Mouse (Mus musculus): ENCODE data around the gene Tex29. TPM values are rescaled to one million over a fixed set of nuclear protein-coding genes. Genes with fewer than 3 reads are reported as not detected.
A peak's percentile ranks its signal among the peaks of the same experiment; 100 is the strongest.

The Tex29 gene
- total RNA-seq (2015) (not detected in 2 replicates), total RNA-seq (2017) (not detected in 2 replicates)

DNA sequence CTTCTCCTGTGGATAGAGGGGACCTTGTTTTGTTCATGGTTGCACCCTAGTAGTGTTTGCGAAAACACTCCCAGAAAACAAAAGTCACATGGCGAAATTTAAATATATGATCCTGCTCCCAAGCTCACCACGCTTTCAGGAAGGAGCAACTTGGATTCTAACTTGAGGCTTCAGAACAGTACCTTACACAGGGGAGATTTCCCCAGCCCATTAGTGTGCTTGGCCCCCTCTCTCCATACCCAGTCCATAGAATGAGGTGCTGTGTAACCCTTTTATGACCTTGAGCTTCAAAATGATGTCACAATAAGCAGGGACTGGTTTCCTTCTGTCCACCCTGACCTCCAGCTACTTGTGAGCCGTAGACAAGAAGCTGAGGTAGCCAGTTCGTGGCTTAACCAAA lies at the start of gene Tex29:
Gene Tex29 (plus strand): TSS at position 301 of the 400 bp plus-strand sequence.
- no peak for ATAC-seq (ENCODE audit: poor library complexity, severe bottlenecking)

DNA sequence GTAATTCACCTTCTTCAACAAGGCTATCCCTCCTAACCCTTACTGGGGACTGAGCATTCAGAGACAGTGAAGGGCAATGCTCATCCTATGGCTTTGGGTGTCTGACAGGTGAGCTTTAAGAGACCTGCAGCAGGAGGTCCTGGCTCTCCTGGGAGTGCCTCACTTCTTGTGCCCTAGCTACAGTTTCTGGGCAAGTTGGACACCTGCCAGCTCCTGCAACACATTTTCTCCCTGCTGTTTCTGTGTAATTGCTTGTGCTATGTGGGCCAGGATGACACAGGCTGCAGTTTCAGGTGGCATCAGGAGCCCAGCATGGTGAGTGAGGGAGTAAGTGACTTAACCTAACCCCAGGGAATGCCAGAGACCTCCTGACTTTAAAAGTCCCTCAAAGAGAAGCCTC lies 45.3 kb upstream of the Tex29 start:
- no peak for ATAC-seq (ENCODE audit: poor library complexity, severe bottlenecking)

GRCm38 (mm10) chr8:11797128-11797527 lies 43.1 kb upstream of the Tex29 start:
- no peak for ATAC-seq (ENCODE audit: poor library complexity, severe bottlenecking)

DNA sequence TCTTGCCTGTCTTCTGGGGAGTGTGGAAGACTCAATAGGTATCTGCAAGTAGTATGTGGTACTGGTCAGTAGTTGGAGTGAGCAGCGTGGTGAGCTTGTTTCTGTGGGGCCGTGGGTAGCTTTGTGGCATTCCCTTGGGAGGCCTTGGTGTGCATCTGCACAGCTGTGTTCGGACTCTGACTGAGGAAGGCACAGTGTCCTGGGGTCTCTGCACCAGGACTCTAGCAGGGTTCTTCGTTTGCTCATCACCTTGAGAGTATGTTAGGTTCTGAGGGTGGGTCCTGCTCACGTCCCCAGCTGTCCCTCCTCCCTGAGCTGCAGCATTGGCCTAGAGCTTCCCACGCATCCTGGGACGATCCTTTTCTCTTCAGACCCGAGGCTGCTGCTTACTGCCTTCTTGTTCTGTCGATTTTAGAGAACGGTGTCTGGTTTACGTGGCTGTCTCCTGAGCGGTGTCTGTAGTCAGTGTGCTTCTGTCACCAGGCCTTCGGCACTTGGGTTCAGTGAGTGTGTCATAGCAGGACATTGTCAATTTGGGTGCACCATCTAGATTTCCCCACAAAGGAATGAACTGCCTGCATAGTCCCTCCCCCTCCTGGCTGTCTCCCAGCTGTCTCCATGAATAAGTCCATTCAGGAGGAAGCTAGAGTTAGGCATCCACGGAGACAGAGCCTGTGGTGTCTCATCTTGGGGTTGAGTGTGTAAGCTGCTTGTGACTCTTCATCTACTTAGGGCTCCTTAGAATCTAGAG lies 42.4 kb upstream of the Tex29 start:
- no peak for ATAC-seq (ENCODE audit: poor library complexity, severe bottlenecking)

GRCm38 (mm10) chr8:11798480-11798867 lies 41.8 kb upstream of the Tex29 start:
- no peak for ATAC-seq (ENCODE audit: poor library complexity, severe bottlenecking)

DNA sequence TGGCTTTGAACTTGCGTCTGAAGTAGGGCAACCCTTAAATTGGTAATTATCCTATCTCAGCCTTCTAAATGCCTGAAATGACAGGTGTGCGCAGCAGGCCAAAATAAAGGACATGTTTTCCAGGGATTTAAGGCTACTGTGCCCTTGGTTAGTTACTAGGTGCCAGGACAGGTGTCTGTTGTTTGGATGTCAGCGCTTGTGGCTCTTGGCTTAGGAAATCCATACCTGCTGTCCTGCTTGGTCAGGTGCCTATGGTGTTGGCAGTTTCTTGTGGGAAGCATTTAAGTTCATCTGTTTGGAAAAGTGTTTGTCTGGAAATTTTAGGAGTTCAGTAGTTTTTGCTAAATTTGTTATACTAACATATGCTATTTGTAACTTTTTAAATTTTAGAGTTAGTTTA lies 41.2 kb upstream of the Tex29 start:
- no peak for ATAC-seq (ENCODE audit: poor library complexity, severe bottlenecking)

- no peak for ATAC-seq (ENCODE audit: poor library complexity, severe bottlenecking)
Observed at GRCm38 (mm10) chr8:11800481-11800880, 39.8 kb upstream of the Tex29 start.

- no peak for ATAC-seq (ENCODE audit: poor library complexity, severe bottlenecking)
Observed at GRCm38 (mm10) chr8:11801571-11801970, 38.7 kb upstream of the Tex29 start.

DNA sequence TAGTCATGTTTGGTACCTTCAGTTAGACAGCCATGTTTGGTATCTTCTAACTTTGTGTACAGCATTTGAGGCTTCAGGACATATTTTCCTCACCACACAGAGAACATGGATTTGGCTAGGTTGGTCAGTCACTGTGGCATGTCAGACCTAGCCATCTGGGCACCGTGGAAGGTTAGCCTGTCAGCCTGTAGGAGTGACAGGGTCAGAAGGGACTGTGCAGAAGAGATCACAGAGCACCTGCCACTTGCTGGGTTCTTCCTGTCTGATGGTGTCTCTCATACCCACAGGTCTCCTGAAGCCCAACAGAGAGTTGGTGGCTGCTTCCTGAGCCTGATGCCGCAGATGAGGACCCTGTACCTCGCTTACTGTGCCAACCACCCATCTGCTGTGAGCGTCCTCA lies 35.4 kb upstream of the Tex29 start:
- ATAC-seq (ENCODE audit: poor library complexity, severe bottlenecking): no peak

GRCm38 (mm10) chr8:11806252-11806651 lies 34.0 kb upstream of the Tex29 start:
- no peak for ATAC-seq (ENCODE audit: poor library complexity, severe bottlenecking)

GRCm38 (mm10) chr8:11807361-11807760 lies 32.9 kb upstream of the Tex29 start:
- ATAC-seq (ENCODE audit: poor library complexity, severe bottlenecking): no peak

DNA sequence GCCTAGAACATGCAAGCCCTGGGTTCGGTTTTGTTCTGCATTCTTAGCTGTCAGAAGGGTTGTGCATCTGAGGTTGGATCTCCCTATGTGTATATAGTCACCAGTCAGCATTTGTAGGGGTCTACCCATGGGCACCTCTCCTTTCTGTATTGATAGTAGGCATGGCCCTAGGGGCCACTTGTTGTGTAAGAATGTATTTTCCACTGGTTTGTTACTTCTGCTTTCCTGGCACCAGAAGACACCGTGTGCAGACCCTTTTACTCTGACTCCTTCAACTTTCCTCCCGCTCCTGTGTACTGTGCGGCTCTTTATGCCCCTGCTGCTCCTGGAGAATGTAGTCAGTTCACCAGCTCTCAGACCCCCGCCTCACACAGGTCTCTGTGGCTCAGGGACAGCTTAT lies 32.2 kb upstream of the Tex29 start:
- ATAC-seq (ENCODE audit: poor library complexity, severe bottlenecking): no peak

GRCm38 (mm10) chr8:11810426-11810825 lies 29.8 kb upstream of the Tex29 start:
- no peak for ATAC-seq (ENCODE audit: poor library complexity, severe bottlenecking)

GRCm38 (mm10) chr8:11813801-11814200 lies 26.5 kb upstream of the Tex29 start:
- ATAC-seq (ENCODE audit: poor library complexity, severe bottlenecking): no peak

GRCm38 (mm10) chr8:11815206-11815605 lies 25.1 kb upstream of the Tex29 start:
- ATAC-seq (ENCODE audit: poor library complexity, severe bottlenecking): no peak

DNA sequence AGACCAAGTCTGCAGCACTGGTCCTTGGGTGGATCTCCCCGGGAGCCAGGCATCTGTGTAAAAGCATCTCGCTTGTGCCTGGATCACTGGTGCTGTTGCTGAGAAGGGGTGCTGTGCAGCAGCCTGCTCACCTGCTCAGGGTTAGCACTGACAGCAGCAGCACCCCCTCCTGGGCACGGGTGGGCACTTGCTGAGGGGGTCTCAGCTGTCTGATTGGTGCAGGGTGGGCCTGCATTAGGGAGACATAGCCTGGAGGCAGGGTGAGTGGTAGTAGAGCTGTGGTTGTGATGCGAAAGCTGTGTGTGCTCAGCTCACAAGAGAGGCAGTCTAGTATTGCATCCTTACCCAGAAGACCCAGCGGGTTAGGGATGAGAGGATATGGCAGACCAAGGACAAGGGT lies 20.1 kb upstream of the Tex29 start:
- no peak for ATAC-seq (ENCODE audit: poor library complexity, severe bottlenecking)

GRCm38 (mm10) chr8:11820568-11820967 lies 19.7 kb upstream of the Tex29 start:
- ATAC-seq (ENCODE audit: poor library complexity, severe bottlenecking): no peak

DNA sequence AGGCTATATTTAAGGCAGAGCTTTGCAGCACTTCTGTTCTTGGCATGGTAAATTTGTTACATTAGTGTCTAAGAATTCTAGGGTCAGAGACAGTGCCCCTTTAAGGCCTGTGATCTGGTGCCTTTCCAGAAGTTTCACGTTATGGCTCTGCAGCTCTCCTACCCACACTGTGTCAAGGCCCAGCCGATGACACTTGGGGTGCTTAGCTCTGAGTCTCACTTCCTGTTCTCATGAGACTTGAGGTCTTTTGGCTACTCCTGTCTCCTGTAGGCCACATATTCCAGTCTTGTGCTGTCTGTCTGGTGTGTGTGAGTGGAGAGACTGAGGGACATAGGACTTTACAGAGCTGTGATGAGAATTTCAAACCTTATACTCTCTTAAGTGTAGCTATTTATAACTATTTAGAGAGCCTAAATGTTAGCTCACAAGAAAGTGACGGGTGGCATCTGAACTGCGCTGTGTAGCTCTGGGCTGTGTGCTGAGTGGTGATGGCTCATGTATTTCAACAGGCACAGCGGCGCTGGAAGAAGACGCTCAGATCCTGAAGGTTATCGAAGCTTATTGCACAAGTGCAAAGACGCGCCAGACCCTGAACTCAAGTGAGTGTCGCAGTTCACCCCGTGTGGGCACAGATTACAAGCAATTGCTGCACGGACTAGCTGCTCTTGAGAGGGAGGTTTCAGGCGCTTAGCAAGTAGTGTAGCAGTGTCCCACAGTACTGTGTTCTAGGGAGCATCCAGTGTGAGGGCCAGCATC lies 18.6 kb upstream of the Tex29 start:
- peak; percentile 47 for ATAC-seq (ENCODE audit: poor library complexity, severe bottlenecking)

GRCm38 (mm10) chr8:11822550-11823060 lies 17.7 kb upstream of the Tex29 start:
- no peak for ATAC-seq (ENCODE audit: poor library complexity, severe bottlenecking)

DNA sequence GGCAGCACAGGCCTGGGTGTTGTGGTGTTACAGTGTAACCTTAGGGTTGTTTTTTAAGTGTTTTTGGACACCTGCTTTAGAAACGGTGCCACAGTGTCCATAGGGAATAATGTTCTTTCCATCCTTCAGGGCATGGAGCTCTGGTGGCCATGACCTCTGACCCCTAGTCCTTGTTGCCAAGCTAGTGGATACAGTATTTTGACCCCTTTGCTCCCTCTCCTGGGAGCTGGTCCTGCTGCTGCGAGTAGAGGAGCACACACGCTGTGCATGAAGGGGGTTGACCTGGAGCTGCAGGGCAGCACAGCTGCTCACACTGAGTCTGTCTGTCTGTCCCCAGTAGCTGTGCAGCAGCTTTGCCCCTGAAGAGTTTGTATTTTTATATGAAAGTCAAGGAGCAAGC lies 14.5 kb upstream of the Tex29 start:
- ATAC-seq (ENCODE audit: poor library complexity, severe bottlenecking): no peak

DNA sequence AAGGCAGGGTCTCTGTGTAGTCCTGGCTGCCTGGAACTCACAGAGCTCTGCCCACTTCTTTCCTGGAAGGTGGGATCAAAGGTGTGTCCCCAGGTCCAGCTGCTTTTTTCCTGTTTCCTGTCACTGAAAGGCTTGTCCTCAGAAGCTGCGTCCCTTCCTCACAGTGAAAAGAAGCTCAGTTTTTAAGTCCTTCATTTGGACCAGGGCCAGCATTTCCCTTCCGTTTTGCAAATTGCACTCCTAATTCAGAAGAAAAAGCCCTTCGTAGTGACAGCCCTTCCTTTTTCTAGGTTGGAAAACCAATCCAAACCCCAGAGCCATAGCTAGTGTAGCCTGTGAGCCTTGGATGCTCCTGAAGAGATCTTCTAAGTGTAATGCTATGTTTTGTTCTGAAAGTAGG lies 13.0 kb upstream of the Tex29 start:
- ATAC-seq (ENCODE audit: poor library complexity, severe bottlenecking): no peak

Measured in megakaryocyte, adult 5-6 weeks (primary cell).